Mouse (Mus musculus) E14TG2a.4 (cell line): ENCODE measurements around the gene Slc25a28.

Experiments used
- H3K27me3 ChIP-seq: 2 replicates; pipeline ENCODE4 v1.6.1; 2014; ENCODE audit warnings: low read length, control low read depth; ENCODE audit not compliant: insufficient read depth
- H3K36me3 ChIP-seq: 2 replicates; pipeline ENCODE4 v1.6.1; 2014; ENCODE audit warnings: low read length, control low read depth; ENCODE audit not compliant: insufficient read depth
- H3K4me1 ChIP-seq: replicated peaks from 2 replicates; pipeline ENCODE4 v1.6.1; 2014; ENCODE audit warnings: low read depth, low read length, control low read depth
- H3K4me3 ChIP-seq: replicated peaks from 2 replicates; pipeline ENCODE4 v1.5.1; 2014; ENCODE audit warnings: mild to moderate bottlenecking, low read length
- H3K9me3 ChIP-seq: 2 replicates; pipeline ENCODE4 v1.6.1; 2014; ENCODE audit warnings: low read length, control low read depth
- CTCF ChIP-seq: conservative IDR thresholded peaks from 2 replicates; pipeline ENCODE4 v1.5.1; 2014; ENCODE audit warnings: low read length
- NANOG ChIP-seq: IDR thresholded peaks from 2 replicates; pipeline ENCODE4 v1.6.1; 2014; ENCODE audit warnings: borderline replicate concordance, low read length, mixed read lengths
- POU5F1 ChIP-seq: IDR thresholded peaks from 2 replicates; pipeline ENCODE4 v1.6.1; 2014; ENCODE audit warnings: low read length, borderline replicate concordance

Slc25a28 gene

GRCm38 (mm10) chr19:43674730-43675524 is at the start of gene Slc25a28:
Gene Slc25a28, minus strand, starts transcription at chr19:43674881.
- TF ChIP-seq NANOG: no peak
- TF ChIP-seq POU5F1: no peak
- TF ChIP-seq CTCF: no peak
- H3K9me3 ChIP-seq: no peaks in the 10 kb centered on the region
- H3K27me3 ChIP-seq: 0 out of 2 replicates have a peak, but pooled peaks cover 2% of the 10 kb centered on the region
- H3K4me3 ChIP-seq: peak within 1 kb of the TSS; percentile 94
- H3K4me1 ChIP-seq: peaks cover 42% of the 10 kb centered on the region
- H3K36me3 ChIP-seq: peaks cover 22% of the 10 kb centered on the region

DNA sequence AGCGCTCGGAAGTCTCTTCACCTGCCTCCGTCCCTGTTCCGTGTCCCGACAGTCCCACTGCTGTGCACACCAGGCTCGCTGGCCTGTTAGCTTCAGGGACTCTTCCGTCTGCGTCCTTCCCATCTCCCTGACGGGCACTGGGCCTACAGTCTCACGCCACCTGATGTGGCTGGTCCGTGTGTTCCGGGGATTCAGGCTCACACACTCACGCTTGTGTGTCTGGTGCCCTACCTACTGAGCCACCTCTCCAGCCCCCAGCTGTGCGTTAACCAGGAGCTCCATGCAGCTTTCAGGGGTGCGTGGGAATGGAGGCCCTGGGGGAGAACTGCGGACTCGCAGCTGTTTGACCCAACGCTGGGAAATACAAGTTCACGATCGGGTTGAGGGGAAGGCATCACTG is 49.5 kb upstream of the Slc25a28 start:
- TF ChIP-seq CTCF (no peak), NANOG (no peak), POU5F1 (no peak)
- Histone ChIP-seq H3K4me3 (no peak overlapping the region), H3K4me1 (peaks cover 40% of the 10 kb centered on the region), H3K36me3 (peaks cover 23% of the 10 kb centered on the region), H3K9me3 (no peaks in the 10 kb centered on the region), H3K27me3 (no peaks in the 10 kb centered on the region)

DNA sequence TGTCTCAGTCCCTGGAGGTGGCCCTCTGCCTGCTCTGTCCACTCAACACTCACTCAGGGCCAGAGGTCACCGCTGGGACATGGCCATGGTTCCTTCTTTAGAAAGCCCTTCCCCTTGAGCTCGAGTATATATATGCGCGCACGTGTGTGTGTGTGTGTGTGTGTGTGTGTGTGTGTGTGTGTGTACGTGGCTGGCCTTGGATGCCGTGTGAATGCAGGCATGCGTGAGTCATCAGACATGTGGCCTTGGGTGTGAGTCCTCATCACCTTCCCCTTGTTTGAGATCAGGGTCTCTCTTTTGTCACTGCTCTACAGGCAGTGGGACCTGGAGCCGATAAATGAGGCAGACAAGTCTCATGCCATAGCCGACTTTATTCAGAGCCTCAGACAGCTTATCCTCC is 48.8 kb upstream of the Slc25a28 start:
- TF ChIP-seq NANOG (no peak), CTCF (no peak), POU5F1 (no peak)
- peaks cover 34% of the 10 kb centered on the region for H3K4me1 ChIP-seq
- H3K27me3 ChIP-seq: no peaks in the 10 kb centered on the region
- H3K4me3 ChIP-seq: no peak overlapping the region
- H3K9me3 ChIP-seq: no peaks in the 10 kb centered on the region
- peaks cover 23% of the 10 kb centered on the region for H3K36me3 ChIP-seq

GRCm38 (mm10) chr19:43722891-43723290 is 48.2 kb upstream of the Slc25a28 start:
- Histone ChIP-seq H3K27me3 (no peaks in the 10 kb centered on the region), H3K4me3 (no peak overlapping the region), H3K9me3 (no peaks in the 10 kb centered on the region), H3K4me1 (peaks cover 28% of the 10 kb centered on the region), H3K36me3 (peaks cover 23% of the 10 kb centered on the region)
- no peak for TF ChIP-seq CTCF
- TF ChIP-seq POU5F1: no peak
- TF ChIP-seq NANOG: no peak

GRCm38 (mm10) chr19:43720061-43720460 is 45.4 kb upstream of the Slc25a28 start:
- Histone ChIP-seq H3K9me3 (no peaks in the 10 kb centered on the region), H3K4me1 (peaks cover 13% of the 10 kb centered on the region), H3K27me3 (no peaks in the 10 kb centered on the region), H3K36me3 (peaks cover 20% of the 10 kb centered on the region), H3K4me3 (no peak overlapping the region)
- TF ChIP-seq NANOG (no peak), CTCF (no peak), POU5F1 (no peak)

GRCm38 (mm10) chr19:43711971-43712370 is 37.3 kb upstream of the Slc25a28 start:
- Histone ChIP-seq H3K9me3 (no peaks in the 10 kb centered on the region), H3K4me3 (no peak overlapping the region), H3K36me3 (0 out of 2 replicates have a peak, but pooled peaks cover 3% of the 10 kb centered on the region), H3K27me3 (no peaks in the 10 kb centered on the region), H3K4me1 (peaks cover 16% of the 10 kb centered on the region)
- TF ChIP-seq NANOG: no peak
- no peak for TF ChIP-seq POU5F1

DNA sequence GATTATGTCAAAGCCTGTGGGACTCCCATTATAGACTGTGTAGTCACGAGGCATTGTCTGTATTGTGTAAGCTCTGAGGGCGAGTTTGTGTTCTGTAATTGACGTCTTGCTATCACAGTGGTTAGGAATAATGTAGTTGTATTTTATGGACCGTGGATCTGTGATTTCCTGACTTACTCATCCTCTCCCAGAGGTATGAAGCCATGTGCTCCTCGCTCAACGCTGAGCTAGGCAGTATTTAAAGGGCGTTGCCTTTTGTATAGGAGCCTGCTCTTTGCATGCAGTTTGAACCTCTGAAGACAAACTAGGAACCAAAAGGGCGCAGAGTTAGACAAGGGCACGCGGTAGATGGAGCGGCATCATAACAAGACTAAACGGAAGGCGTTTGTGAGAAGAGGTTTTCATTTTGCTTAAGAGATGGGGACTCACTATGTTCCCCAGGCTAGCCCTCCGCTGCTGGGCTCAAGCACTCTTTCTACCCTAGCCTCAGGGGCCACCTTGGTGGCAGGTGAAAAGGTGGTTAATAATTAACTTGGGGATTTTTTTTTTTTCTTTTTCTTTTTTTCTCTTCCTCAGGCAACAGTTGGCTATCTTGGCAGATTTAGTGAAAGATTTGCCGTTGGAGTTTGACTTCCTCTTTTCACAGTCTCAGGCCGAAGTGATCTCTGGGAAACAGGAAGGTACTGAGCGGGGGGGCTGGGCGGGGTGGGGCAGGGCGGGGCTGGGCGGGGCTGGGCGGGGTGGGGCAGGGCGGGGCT is 36.7 kb upstream of the Slc25a28 start:
- peak overlapping the region; percentile 41; the same call in 1 of the 2 replicates for H3K4me3 ChIP-seq
- H3K4me1 ChIP-seq: peaks cover 16% of the 10 kb centered on the region
- 0 out of 2 replicates have a peak, but pooled peaks cover 5% of the 10 kb centered on the region for H3K36me3 ChIP-seq
- TF ChIP-seq POU5F1 (no peak), CTCF (no peak), NANOG (no peak)
- H3K9me3 ChIP-seq: no peaks in the 10 kb centered on the region
- no peaks in the 10 kb centered on the region for H3K27me3 ChIP-seq

DNA sequence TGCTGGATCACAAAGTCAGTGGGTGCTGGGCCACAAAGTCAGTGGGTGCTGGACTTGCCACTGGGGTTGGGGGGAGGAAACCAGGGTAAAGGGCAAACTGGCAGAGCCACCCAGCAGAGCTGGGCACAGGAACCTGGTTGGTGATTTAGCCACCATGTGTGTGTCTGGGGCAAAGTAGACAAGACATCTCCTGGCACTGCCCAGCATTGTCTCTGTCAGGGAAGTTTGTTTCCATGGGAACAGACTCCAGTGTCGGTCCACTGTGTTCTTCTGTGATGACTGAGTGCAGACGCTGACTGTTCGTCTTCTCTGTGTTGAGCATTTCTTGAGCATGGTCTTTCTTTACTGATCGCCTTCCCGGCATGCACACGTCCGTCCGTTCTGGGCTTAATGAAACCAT is 34.6 kb upstream of the Slc25a28 start:
- H3K4me3 ChIP-seq: no peak overlapping the region
- H3K36me3 ChIP-seq: peaks cover 21% of the 10 kb centered on the region
- H3K9me3 ChIP-seq: no peaks in the 10 kb centered on the region
- TF ChIP-seq NANOG (no peak), POU5F1 (no peak), CTCF (no peak)
- no peaks in the 10 kb centered on the region for H3K27me3 ChIP-seq
- peaks cover 21% of the 10 kb centered on the region for H3K4me1 ChIP-seq
